Mouse (Mus musculus) forebrain, postnatal 0 days (tissue): Measurements from ENCODE around the gene Il11. TPM values are rescaled to one million over a fixed set of nuclear protein-coding genes. Genes with fewer than 3 reads are reported as not detected.

Experiments used
- ATAC-seq: fragments of 200-750 bp; cut with Nextera tagmentation; 2 replicates; pipeline ENCODE4 v1.8.0; 2017; ENCODE audit warnings: mild to moderate bottlenecking, moderate library complexity
- DNase-seq: peaks from one replicate; pipeline ENCODE4 v3.0.0-alpha.2; 2015
- H3K27ac ChIP-seq: fragments of 300-500 bp; sonication (generic); 2 replicates; pipeline ENCODE4 v1.5.1; 2014; ENCODE audit warnings: low read depth, mild to moderate bottlenecking, antibody characterized with exemption, low read length, moderate library complexity, mixed read lengths
- H3K27me3 ChIP-seq: fragments of 300-500 bp; sonication (generic); 2 replicates; pipeline ENCODE4 v1.6.1; 2014; ENCODE audit warnings: mild to moderate bottlenecking, low read length, mixed read lengths; ENCODE audit not compliant: insufficient read depth
- H3K36me3 ChIP-seq: fragments of 300-500 bp; sonication (generic); 2 replicates; pipeline ENCODE4 v1.6.1; 2014; ENCODE audit warnings: mild to moderate bottlenecking, moderate library complexity; ENCODE audit not compliant: insufficient read depth
- H3K4me1 ChIP-seq: fragments of 300-500 bp; sonication (generic); 2 replicates; pipeline ENCODE4 v1.6.1; 2014; ENCODE audit warnings: antibody characterized with exemption; ENCODE audit not compliant: insufficient read depth
- H3K4me2 ChIP-seq: fragments of 300-500 bp; sonication (generic); 2 replicates; pipeline ENCODE4 v1.6.1; 2014; ENCODE audit warnings: low read depth, mild to moderate bottlenecking, moderate library complexity
- H3K4me3 ChIP-seq: fragments of 300-500 bp; sonication (generic); 2 replicates; pipeline ENCODE4 v1.5.1; 2014; ENCODE audit warnings: low read depth, low read length, mixed read lengths
- H3K9ac ChIP-seq: fragments of 300-500 bp; sonication (generic); 2 replicates; pipeline ENCODE4 v1.6.1; 2014; ENCODE audit warnings: mild to moderate bottlenecking
- H3K9me3 ChIP-seq: fragments of 300-500 bp; sonication (generic); 2 replicates; pipeline ENCODE4 v1.6.1; 2016; ENCODE audit warnings: low read length
- CTCF ChIP-seq: sonication (generic); IDR thresholded peaks from 2 replicates; pipeline ENCODE4 v1.5.1; 2016; ENCODE audit warnings: antibody characterized with exemption, control low read depth, low read depth
- WGBS: fragments of 180-500 bp; shearing (Covaris S2); extraction: QIAGEN DNeasy Blood & Tissue Kit; methylation state at CpG from one replicate; pipeline ENCODE4 v1.1.7; 2014; 5-methylcytosine and 5-hydroxymethylcytosine counted together
- polyA plus RNA-seq: library from polyadenylated mRNA; unstranded; fragments of >200 nt; fragmentation: Nextera tagmentation; extraction: Ambion mirVana; gene quantifications from 2 replicates; pipeline ENCODE4 v1.2.1, GENCODE M21; 2015
- total RNA-seq: library from RNA; depleted of rRNA; stranded (reverse); fragments of >200 nt; gene quantifications from 2 replicates; pipeline ENCODE4 v1.2.3, GENCODE M21; 2014; rRNA removed

The Il11 gene
- total and polyA plus RNA-seq, 2 experiments from 2014 or later: 2.1 to 2.6 TPM

- H3K9ac ChIP-seq: no peak overlapping the region
- ATAC-seq (no peak), DNase-seq (no peak)
- no peaks in the 10 kb centered on the region for H3K4me1 ChIP-seq
- H3K27ac ChIP-seq: no peak overlapping the region
- WGBS: 85% methylated on average over 5 of the region's 5 CpGs
- TF ChIP-seq CTCF: no peak
- no peak overlapping the region for H3K4me2 ChIP-seq
- no peaks in the 10 kb centered on the region for H3K9me3 ChIP-seq
- H3K36me3 ChIP-seq: no peaks in the 10 kb centered on the region
- H3K27me3 ChIP-seq: no peaks in the 10 kb centered on the region
- H3K4me3 ChIP-seq: no peak overlapping the region
Measured at GRCm38 (mm10) chr7:4731090-4731489, 51.6 kb downstream of the Il11 start.

- DNase-seq (no peak), ATAC-seq (no peak)
- Histone ChIP-seq H3K4me3 (no peak within 1 kb of the TSS), H3K4me1 (no peaks in the 10 kb centered on the region), H3K4me2 (no peak within 1 kb of the TSS), H3K9ac (no peak within 1 kb of the TSS), H3K9me3 (no peaks in the 10 kb centered on the region), H3K36me3 (no peaks in the 10 kb centered on the region), H3K27me3 (no peaks in the 10 kb centered on the region), H3K27ac (no peak within 1 kb of the TSS)
- 87% methylated on average over 7 of the region's 7 CpGs for WGBS
- TF ChIP-seq CTCF: no peak
Measured at GRCm38 (mm10) chr7:4725169-4725568, 57.5 kb downstream of the Il11 start, which contains the start of gene Tmem150b. Gene Tmem150b, minus strand, starts transcription at chr7:4725249.

GRCm38 (mm10) chr7:4724359-4724758 lies 58.3 kb downstream of the Il11 start:
- Histone ChIP-seq H3K4me1 (no peaks in the 10 kb centered on the region), H3K27me3 (no peaks in the 10 kb centered on the region), H3K4me3 (no peak overlapping the region), H3K9me3 (no peaks in the 10 kb centered on the region), H3K9ac (no peak overlapping the region), H3K36me3 (no peaks in the 10 kb centered on the region), H3K27ac (no peak overlapping the region), H3K4me2 (no peak overlapping the region)
- no peak for TF ChIP-seq CTCF
- no peak for ATAC-seq
- DNase-seq: no peak
- WGBS: 85% methylated on average over 3 of the region's 3 CpGs

GRCm38 (mm10) chr7:4723508-4723907 lies 59.2 kb downstream of the Il11 start:
- peak; percentile 43 for DNase-seq
- H3K4me1 ChIP-seq: no peaks in the 10 kb centered on the region
- peak overlapping the region; percentile 49 for H3K4me2 ChIP-seq
- H3K9ac ChIP-seq: 0 out of 2 replicates have a peak overlapping the region, but pooled peaks have one; percentile 22
- H3K27me3 ChIP-seq: no peaks in the 10 kb centered on the region
- no peak for TF ChIP-seq CTCF
- peak; percentile 90 for ATAC-seq
- H3K36me3 ChIP-seq: no peaks in the 10 kb centered on the region
- no peaks in the 10 kb centered on the region for H3K9me3 ChIP-seq
- 34% methylated on average over 12 of the region's 12 CpGs for WGBS
- H3K27ac ChIP-seq: no peak overlapping the region
- H3K4me3 ChIP-seq: peak overlapping the region; percentile 28

Other genes starting within 250 kb of the Il11 start
- 170 and 231 TPM in 2 replicates for gene Syt5, start 235.3 kb downstream of the Il11 start, total RNA-seq
- gene Syt5, start 235.3 kb downstream of the Il11 start, polyA plus RNA-seq: 301 and 305 TPM in 2 replicates
- gene Ptprh, start 178.8 kb downstream of the Il11 start, total RNA-seq: 0.54 and 2.9 TPM in 2 replicates
- gene Ptprh, start 178.8 kb downstream of the Il11 start, polyA plus RNA-seq: 1.0 and 1.1 TPM in 2 replicates
- 10.8 and 11.8 TPM in 2 replicates for gene Tmem86b, start 151.4 kb downstream of the Il11 start, total RNA-seq
- gene Tmem86b, start 151.4 kb downstream of the Il11 start, polyA plus RNA-seq: 0.64 and 0.70 TPM in 2 replicates
- 89.3 and 99.1 TPM in 2 replicates for gene Ppp6r1, start 123.8 kb downstream of the Il11 start, total RNA-seq
- 5.1 and 8.3 TPM in 2 replicates for gene Ppp6r1, start 123.8 kb downstream of the Il11 start, polyA plus RNA-seq
- 188 and 219 TPM in 2 replicates for gene Hspbp1, start 97.8 kb downstream of the Il11 start, total RNA-seq
- 206 and 214 TPM in 2 replicates for gene Hspbp1, start 97.8 kb downstream of the Il11 start, polyA plus RNA-seq
- 188 and 205 TPM in 2 replicates for gene Brsk1, start 92.3 kb downstream of the Il11 start, total RNA-seq
- 4.6 and 6.2 TPM in 2 replicates for gene Brsk1, start 92.3 kb downstream of the Il11 start, polyA plus RNA-seq
- not detected in 2 replicates for gene Tmem150b, start 57.6 kb downstream of the Il11 start, total RNA-seq
- 0.18 TPM in 1 of 2 replicates, not detected in the other for gene Tmem150b, start 57.6 kb downstream of the Il11 start, polyA plus RNA-seq
- 36.8 and 59.1 TPM in 2 replicates for gene Kmt5c, start 42.7 kb downstream of the Il11 start, total RNA-seq
- gene Kmt5c, start 42.7 kb downstream of the Il11 start, polyA plus RNA-seq: 32.3 and 35.1 TPM in 2 replicates
- gene Cox6b2, start 29.8 kb downstream of the Il11 start, total RNA-seq: 3.8 and 4.8 TPM in 2 replicates
- 19.8 and 23.3 TPM in 2 replicates for gene Cox6b2, start 29.8 kb downstream of the Il11 start, polyA plus RNA-seq
- not detected in 2 replicates for gene Fam71e2, start 11.6 kb downstream of the Il11 start, total RNA-seq
- gene Fam71e2, start 11.6 kb downstream of the Il11 start, polyA plus RNA-seq: not detected in 2 replicates
- gene Tmem190, start 78 bp upstream of the Il11 start, total RNA-seq: not detected in 2 replicates
- gene Tmem190, start 78 bp upstream of the Il11 start, polyA plus RNA-seq: not detected in 2 replicates
- gene Tmem238, start 6.8 kb upstream of the Il11 start, total RNA-seq: 7.3 and 10.1 TPM in 2 replicates
- 13.3 and 15.0 TPM in 2 replicates for gene Tmem238, start 6.8 kb upstream of the Il11 start, polyA plus RNA-seq
- 161 and 191 TPM in 2 replicates for gene Rpl28, start 10.0 kb upstream of the Il11 start, total RNA-seq
- 313 and 332 TPM in 2 replicates for gene Rpl28, start 10.0 kb upstream of the Il11 start, polyA plus RNA-seq
- 300 and 347 TPM in 2 replicates for gene Ube2s, start 29.7 kb upstream of the Il11 start, total RNA-seq
- gene Ube2s, start 29.7 kb upstream of the Il11 start, polyA plus RNA-seq: 232 and 259 TPM in 2 replicates
- gene Shisa7, start 61.8 kb upstream of the Il11 start, total RNA-seq: 52.4 and 66.6 TPM in 2 replicates
- gene Shisa7, start 61.8 kb upstream of the Il11 start, polyA plus RNA-seq: 6.8 and 9.4 TPM in 2 replicates
- 2.5 and 6.6 TPM in 2 replicates for gene Isoc2b, start 87.4 kb upstream of the Il11 start, total RNA-seq
- gene Isoc2b, start 87.4 kb upstream of the Il11 start, polyA plus RNA-seq: 3.5 and 3.7 TPM in 2 replicates
- gene Isoc2a, start 94.3 kb upstream of the Il11 start, total RNA-seq: 4.8 and 4.9 TPM in 2 replicates
- gene Isoc2a, start 94.3 kb upstream of the Il11 start, polyA plus RNA-seq: 0.26 and 0.39 TPM in 2 replicates
- 0.48 and 0.85 TPM in 2 replicates for gene Gm36210, start 123.7 kb upstream of the Il11 start, total RNA-seq
- 0.29 and 0.47 TPM in 2 replicates for gene Gm36210, start 123.7 kb upstream of the Il11 start, polyA plus RNA-seq
- 5.4 and 9.2 TPM in 2 replicates for gene Zfp628, start 132.4 kb upstream of the Il11 start, total RNA-seq
- gene Zfp628, start 132.4 kb upstream of the Il11 start, polyA plus RNA-seq: 5.8 and 6.0 TPM in 2 replicates
- gene Nat14, start 139.2 kb upstream of the Il11 start, total RNA-seq: 45.5 and 69.9 TPM in 2 replicates
- 20.5 and 54.3 TPM in 2 replicates for gene Nat14, start 139.2 kb upstream of the Il11 start, polyA plus RNA-seq
- gene Ssc5d, start 142.9 kb upstream of the Il11 start, total RNA-seq: 0.54 and 1.7 TPM in 2 replicates
- gene Ssc5d, start 142.9 kb upstream of the Il11 start, polyA plus RNA-seq: 0.51 and 0.63 TPM in 2 replicates
- gene Sbk2, start 181.5 kb upstream of the Il11 start, total RNA-seq: not detected in 2 replicates
- gene Sbk2, start 181.5 kb upstream of the Il11 start, polyA plus RNA-seq: not detected in 2 replicates
- 0.23 and 0.76 TPM in 2 replicates for gene Sbk3, start 188.3 kb upstream of the Il11 start, total RNA-seq
- 0.39 and 0.76 TPM in 2 replicates for gene Sbk3, start 188.3 kb upstream of the Il11 start, polyA plus RNA-seq
- 34.6 and 34.7 TPM in 2 replicates for gene Zfp579, start 213.3 kb upstream of the Il11 start, total RNA-seq
- 36.7 and 42.6 TPM in 2 replicates for gene Zfp579, start 213.3 kb upstream of the Il11 start, polyA plus RNA-seq
- gene Zfp524, start 231.6 kb upstream of the Il11 start, total RNA-seq: 4.6 and 6.4 TPM in 2 replicates
- 5.0 and 5.3 TPM in 2 replicates for gene Zfp524, start 231.6 kb upstream of the Il11 start, polyA plus RNA-seq
- 30.0 and 33.9 TPM in 2 replicates for gene Fiz1, start 231.8 kb upstream of the Il11 start, total RNA-seq
- gene Fiz1, start 231.8 kb upstream of the Il11 start, polyA plus RNA-seq: 26.9 and 28.6 TPM in 2 replicates
- gene Gm44973, start 232.6 kb upstream of the Il11 start, total RNA-seq: not detected in 2 replicates
- 3.1 TPM in 2 replicates for gene Gm44973, start 232.6 kb upstream of the Il11 start, polyA plus RNA-seq
- gene Zfp865, start 237.5 kb upstream of the Il11 start, total RNA-seq: 27.3 and 33.3 TPM in 2 replicates
- 5.6 and 5.8 TPM in 2 replicates for gene Zfp865, start 237.5 kb upstream of the Il11 start, polyA plus RNA-seq
- gene Ccdc106, start 237.7 kb upstream of the Il11 start, total RNA-seq: 70.7 and 104 TPM in 2 replicates
- gene Ccdc106, start 237.7 kb upstream of the Il11 start, polyA plus RNA-seq: 69.7 and 79.8 TPM in 2 replicates